In the genomic region with DNA sequence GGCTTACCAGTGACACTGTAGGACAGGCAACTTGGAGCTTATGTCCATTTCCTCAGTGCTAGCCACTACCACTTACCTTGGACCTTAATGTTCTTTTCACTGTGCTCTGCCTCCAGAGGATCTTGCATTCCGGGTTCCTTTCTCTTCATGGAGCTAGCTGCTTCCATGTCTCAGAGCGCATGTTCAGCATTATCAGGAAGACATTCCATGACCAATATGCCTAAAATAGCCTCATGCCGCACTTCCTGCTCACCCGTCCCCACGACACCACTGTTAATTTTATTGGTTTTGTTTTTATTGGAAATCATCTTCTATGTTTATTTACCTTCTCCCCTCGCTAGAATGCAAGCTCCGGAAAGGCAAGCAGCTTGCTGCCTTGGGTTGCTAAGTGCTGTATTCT, we compare ENCODE assay signal across 13 mouse cellular contexts. TPM values are rescaled to one million over a fixed set of nuclear protein-coding genes. Genes with fewer than 3 reads are reported as not detected.
DNase-seq lines count a peak whose midpoint lies in the region; ATAC-seq and TF ChIP-seq lines count a peak whose summit lies in the region.
"Had no signal": no experiment of that assay in that cellular context is flagged by ENCODE, and none has a peak within 500 bp of the region (broad histone marks: within the 10 kb centered on the region; RNA-seq: fewer than 3 reads in every experiment).

No protein-coding gene starts in this region.

- H3K27me3 ChIP-seq in megakaryocyte, embryonic 14.5 days (replicated peaks), result peaks cover 31% of the 10 kb centered on the region
- no peaks in the 10 kb centered on the region for H3K27me3 ChIP-seq in liver, embryonic 11.5 days (replicated peaks; ENCODE audit: control insufficient read depth, insufficient read depth, low read length)
- H3K27me3 ChIP-seq: limb, embryonic 15.5 days; midbrain, embryonic 12.5 days had no signal

- WGBS in liver, embryonic 11.5 days, result 68% methylated on average over 7 of the region's 7 CpGs

- no peak for DNase-seq in gastrocnemius, adult 2 months
- DNase-seq in gastrocnemius, postnatal 14 days, result no peak
- peak; percentile 66 to 68 for DNase-seq in heart, postnatal 10 days
- DNase-seq in kidney, postnatal 14 days, result peak; percentile 57
- DNase-seq in layer of hippocampus, adult 9-11 months, result no peak
- no peak for DNase-seq in liver, embryonic 11.5 days (ENCODE audit: low spot score)
- DNase-seq: cerebellum, postnatal 25 days; right cerebral cortex, postnatal 4 days had no signal

- H3K9me3 ChIP-seq in megakaryocyte, embryonic 14.5 days, result peaks cover 8% of the 10 kb centered on the region
- H3K9me3 ChIP-seq in liver, embryonic 11.5 days (ENCODE audit: control insufficient read depth, low read length), result no peaks in the 10 kb centered on the region
- H3K9me3 ChIP-seq: limb, embryonic 15.5 days; midbrain, embryonic 12.5 days had no signal

- peak overlapping the region; percentile 60 for H3K4me3 ChIP-seq in gastrocnemius, adult 2 months
- peak overlapping the region; percentile 25 for H3K4me3 ChIP-seq in megakaryocyte, embryonic 14.5 days (replicated peaks)
- no peak overlapping the region for H3K4me3 ChIP-seq in liver, embryonic 11.5 days (ENCODE audit: low read depth, low read length)
- H3K4me3 ChIP-seq: left cerebral cortex, adult 2 months; limb, embryonic 15.5 days; midbrain, embryonic 12.5 days had no signal

- intact Hi-C loops in gastrocnemius, adult 2 months (cut with DNase I), result no loop called here
- intact Hi-C loops in gastrocnemius, postnatal 14 days (cut with DNase I; ENCODE audit: low total_unique reads), result no loop called here
- intact Hi-C loops in heart, postnatal 10 days (cut with DNase I), result no loop called here

- H3K9ac ChIP-seq in liver, embryonic 11.5 days (ENCODE audit: low read depth, low read length), result no peak overlapping the region
- H3K9ac ChIP-seq: limb, embryonic 15.5 days; midbrain, embryonic 12.5 days had no signal

- H3K4me2 ChIP-seq in liver, embryonic 11.5 days, result no peak overlapping the region
- H3K4me2 ChIP-seq: limb, embryonic 15.5 days; midbrain, embryonic 12.5 days had no signal

- TF ChIP-seq CTCF in gastrocnemius, adult 2 months (IDR thresholded peaks at IDR 0.05), result no peak

- no peak for ATAC-seq in megakaryocyte, adult 5-6 weeks (ENCODE audit: poor library complexity, severe bottlenecking)
- ATAC-seq in liver, embryonic 11.5 days (replicated peaks; ENCODE audit: low FRiP score), result no peak

- H3K4me1 ChIP-seq in megakaryocyte, embryonic 14.5 days, result peaks cover 41% of the 10 kb centered on the region
- no peaks in the 10 kb centered on the region for H3K4me1 ChIP-seq in liver, embryonic 11.5 days (replicated peaks; ENCODE audit: control insufficient read depth, insufficient read depth, low read length)
- H3K4me1 ChIP-seq: midbrain, embryonic 12.5 days had no signal

- H3K36me3 ChIP-seq in megakaryocyte, embryonic 14.5 days (replicated peaks; ENCODE audit: low read length), result no peaks in the 10 kb centered on the region
- H3K36me3 ChIP-seq in liver, embryonic 11.5 days (ENCODE audit: control insufficient read depth, insufficient read depth, low read length), result no peaks in the 10 kb centered on the region
- H3K36me3 ChIP-seq: limb, embryonic 15.5 days; midbrain, embryonic 12.5 days had no signal

- H3K27ac ChIP-seq in gastrocnemius, adult 2 months, result peak overlapping the region; percentile 75
- no peak overlapping the region for H3K27ac ChIP-seq in liver, embryonic 11.5 days (ENCODE audit: low read depth, low read length)
- H3K27ac ChIP-seq: left cerebral cortex, adult 2 months; limb, embryonic 15.5 days; midbrain, embryonic 12.5 days had no signal

RNA-seq across cellular contexts. Expression of gene Emsy, which starts 21.9 kb away (rescaled TPM):
- total RNA-seq in gastrocnemius, adult 2 months (2021), result 10 to 100 TPM; 19.7 to 22.3 TPM
- total RNA-seq in gastrocnemius, postnatal 14 days (2021), result 10 to 100 TPM; 19.2 to 19.4 TPM
- polyA plus RNA-seq in megakaryocyte, embryonic 14.5 days (2012; ENCODE audit: insufficient read depth, low replicate concordance), result 2.4 and 2.9 TPM in 2 replicates
- total RNA-seq in megakaryocyte, adult 5-6 weeks (2015), result 71.4 and 79.9 TPM in 2 replicates
- total RNA-seq in megakaryocyte, adult 5-6 weeks (2017), result 37.3 and 43.7 TPM in 2 replicates
- total RNA-seq in heart, postnatal 10 days (2021), result 10 to 100 TPM; 28.4 to 36.3 TPM
- polyA plus RNA-seq in liver, embryonic 11.5 days (2014; fragmentation: Nextera tagmentation; extraction: Ambion mirVana), result 26.2 and 27.8 TPM in 2 replicates

RNA-seq across cellular contexts. Expression of gene Thap12, which starts 24.5 kb away (rescaled TPM):
- 100 to 1,000 TPM; 118 to 136 TPM for total RNA-seq in gastrocnemius, adult 2 months (2021)
- total RNA-seq in gastrocnemius, postnatal 14 days (2021), result 10 to 100 TPM; 72.2 to 81.4 TPM
- polyA plus RNA-seq in megakaryocyte, embryonic 14.5 days (2012; ENCODE audit: insufficient read depth, low replicate concordance), result 2.0 and 11.5 TPM in 2 replicates
- total RNA-seq in megakaryocyte, adult 5-6 weeks (2015), result 17.7 and 18.8 TPM in 2 replicates
- total RNA-seq in megakaryocyte, adult 5-6 weeks (2017), result 27.2 and 35.4 TPM in 2 replicates
- total RNA-seq in heart, postnatal 10 days (2021), result 10 to 100 TPM; 72.5 to 74.6 TPM
- polyA plus RNA-seq in liver, embryonic 11.5 days (2014; fragmentation: Nextera tagmentation; extraction: Ambion mirVana), result 42.3 and 45.6 TPM in 2 replicates

Comparison
In these comparisons a context has a peak if more than half of its experiments do, and no peak if none do; other contexts are left out.
1. DNase-seq: peak in heart, postnatal 10 days (2 of 2) and kidney, postnatal 14 days (single experiment); none in gastrocnemius, adult 2 months (single experiment), gastrocnemius, postnatal 14 days (single experiment), layer of hippocampus, adult 9-11 months (single experiment) and liver, embryonic 11.5 days (single experiment).